Mouse (Mus musculus): Measurements from ENCODE around the gene Tuba3a.

- no peak for TF ChIP-seq POLR2A (IDR thresholded peaks at IDR 0.05; ENCODE audit: borderline replicate concordance, extremely low read depth, insufficient read depth, insufficient read length, poor library complexity, severe bottlenecking)
- TF ChIP-seq CTCF (IDR thresholded peaks at IDR 0.05; ENCODE audit: borderline replicate concordance, extremely low read depth, insufficient read depth, insufficient read length): no peak
These were observed 53.8 kb downstream of the Tuba3a start for GRCm38 (mm10) chr6:125232045-125232437.
